Mouse (Mus musculus) testis, adult 2 months (tissue): ENCODE measurements around the gene Tcl1b1.

ENCODE experiments used
- CTCF ChIP-seq: fragments of 200-500 bp; IDR thresholded peaks from 2 replicates; pipeline ENCODE4 v1.5.1; 2012; ENCODE audit warnings: low read depth, mild to moderate bottlenecking, inconsistent platforms, low read length, moderate library complexity; ENCODE audit not compliant: control insufficient read depth, insufficient read depth, insufficient replicate concordance
- POLR2A ChIP-seq: fragments of 200-500 bp; IDR thresholded peaks from 2 replicates; pipeline ENCODE4 v1.6.1; 2012; ENCODE audit warnings: low read depth, mild to moderate bottlenecking, inconsistent platforms, low read length, moderate library complexity; ENCODE audit not compliant: control insufficient read depth

DNA sequence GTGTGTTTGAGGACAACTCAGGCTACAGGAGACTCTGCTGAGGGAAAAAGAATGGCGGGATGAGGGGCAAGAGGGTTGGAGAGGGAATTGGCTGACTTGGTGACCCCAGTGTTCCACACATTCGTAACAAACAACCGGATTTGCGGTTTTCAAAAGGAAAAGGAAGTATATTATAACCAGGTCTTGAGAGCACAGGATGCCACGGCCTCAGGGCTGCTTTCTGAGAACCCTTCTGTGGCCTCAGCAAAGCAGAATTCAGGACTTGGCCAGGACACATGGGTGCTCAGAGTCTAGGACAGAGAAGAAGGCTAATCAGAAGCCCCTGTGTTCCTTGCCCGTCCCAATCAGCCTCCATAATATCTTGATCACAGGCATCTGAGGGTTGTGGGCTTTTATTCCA is 648 bp upstream of the Tcl1b1 start:
- TF ChIP-seq POLR2A (no peak), CTCF (no peak)
